Mouse (Mus musculus): ENCODE measurements at regions not wholly inside any gene's neighbourhood (a gene's known extent, or its start where the extent isn't known, plus 50 kb on each side); places are given as distances from the start of the nearest gene placed in this dataset.
A peak's percentile ranks its signal among the peaks of the same experiment; 100 is the strongest.

GRCm38 (mm10) chr13:107879535-107879934 is 164.7 kb upstream of the Smim15 start:
- DNase-seq, result peak; percentile 72

GRCm38 (mm10) chr13:107878980-107879379 is 165.3 kb upstream of the Smim15 start:
- DNase-seq, result no peak

- no peak for DNase-seq
These were observed 171.0 kb upstream of the Smim15 start for GRCm38 (mm10) chr13:107873244-107873667.

- no peak for DNase-seq
These were observed 171.7 kb upstream of the Smim15 start for GRCm38 (mm10) chr13:107872574-107872973.

- DNase-seq, result no peak
These were observed 172.1 kb upstream of the Smim15 start for GRCm38 (mm10) chr13:107872137-107872536.

GRCm38 (mm10) chr13:107868906-107869305 is 175.3 kb upstream of the Smim15 start:
- DNase-seq, result no peak

- no peak for DNase-seq
These were observed 177.4 kb upstream of the Smim15 start for GRCm38 (mm10) chr13:107866825-107867224.

GRCm38 (mm10) chr13:107862793-107863654 is 181.2 kb upstream of the Smim15 start:
- peak; percentile 82 for DNase-seq

- no peak for DNase-seq
These were observed 182.7 kb upstream of the Smim15 start for GRCm38 (mm10) chr13:107861384-107862134.

GRCm38 (mm10) chr13:107857043-107857755 is 187.0 kb upstream of the Smim15 start:
- DNase-seq, result no peak

GRCm38 (mm10) chr13:107850907-107851560 is 193.2 kb upstream of the Smim15 start:
- DNase-seq, result no peak

GRCm38 (mm10) chr13:107848871-107849270 is 195.4 kb upstream of the Smim15 start:
- no peak for DNase-seq

GRCm38 (mm10) chr13:107847179-107848012 is 196.8 kb upstream of the Smim15 start:
- DNase-seq, result peak; percentile 15

- peak; percentile 39 for DNase-seq
These were observed 197.5 kb upstream of the Smim15 start for GRCm38 (mm10) chr13:107846621-107847178.

- no peak for DNase-seq
These were observed 198.4 kb upstream of the Smim15 start for GRCm38 (mm10) chr13:107845838-107846237.

- no peak for DNase-seq
These were observed 200.2 kb upstream of the Smim15 start for GRCm38 (mm10) chr13:107844085-107844484.

GRCm38 (mm10) chr13:107838126-107838715 is 206.0 kb upstream of the Smim15 start:
- peak; percentile 18 for DNase-seq

GRCm38 (mm10) chr13:107837206-107837952 is 206.9 kb upstream of the Smim15 start:
- DNase-seq, result no peak

GRCm38 (mm10) chr13:107835756-107836385 is 208.4 kb upstream of the Smim15 start:
- no peak for DNase-seq
